Mouse (Mus musculus): ENCODE data around the gene Actrt1. TPM values are rescaled to one million over a fixed set of nuclear protein-coding genes. Genes with fewer than 3 reads are reported as not detected.

Gene Actrt1
- not detected for polyA plus RNA-seq (2014; fragmentation: Illumina TruSeq; extraction: RNeasy Lipid Tissue Mini Kit (QIAGEN cat#74804); ENCODE audit: low read depth, low replicate concordance)

GRCm38 (mm10) chrX:46328707-46329106 lies at the start of gene Actrt1:
Gene Actrt1, plus strand, starts transcription at chrX:46329007.

